In the genomic region with DNA sequence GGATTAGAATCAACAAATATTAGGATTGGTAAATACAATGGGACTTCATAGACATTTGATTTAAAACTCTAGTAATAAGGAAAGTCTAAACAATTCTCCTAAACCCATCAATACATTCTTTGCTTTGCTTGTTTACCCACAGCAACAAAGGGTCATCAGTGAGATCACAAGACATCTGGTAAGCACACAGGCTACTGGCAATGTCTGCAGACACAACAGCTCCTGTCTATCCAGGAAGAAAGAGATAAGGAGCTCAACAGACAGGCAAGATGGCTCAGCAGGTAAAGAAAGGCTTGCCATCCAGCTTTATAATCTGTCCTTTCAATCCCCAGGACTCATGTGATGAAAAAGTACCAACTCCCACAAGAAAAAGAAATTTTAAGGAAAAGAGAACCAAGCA, we compare ENCODE assay signal across 39 mouse cellular contexts. TPM values are rescaled to one million over a fixed set of nuclear protein-coding genes. Genes with fewer than 3 reads are reported as not detected.
"Had no signal": no experiment of that assay in that cellular context is flagged by ENCODE, and none has a peak within 500 bp of the region (broad histone marks: within the 10 kb centered on the region; RNA-seq: fewer than 3 reads in every experiment).

No protein-coding gene starts in this region.

- H3K4me1 ChIP-seq: limb, embryonic 10.5 days; limb, embryonic 12.5 days; limb, embryonic 13.5 days; limb, embryonic 15.5 days; lung, embryonic 15.5 days; midbrain, embryonic 10.5 days; midbrain, embryonic 12.5 days; midbrain, embryonic 13.5 days; midbrain, embryonic 15.5 days; neural tube, embryonic 12.5 days had no signal

- H3K9me3 ChIP-seq: limb, embryonic 10.5 days; limb, embryonic 12.5 days; limb, embryonic 13.5 days; limb, embryonic 15.5 days; liver, embryonic 13.5 days; liver, embryonic 15.5 days; lung, embryonic 15.5 days; megakaryocyte, embryonic 14.5 days; midbrain, embryonic 10.5 days; midbrain, embryonic 12.5 days; midbrain, embryonic 13.5 days; midbrain, embryonic 15.5 days; neural tube, embryonic 12.5 days had no signal

- ATAC-seq: liver, postnatal 0 days; lung, postnatal 0 days; midbrain, embryonic 13.5 days; midbrain, embryonic 15.5 days; midbrain, embryonic 16.5 days had no signal

- H3K27ac ChIP-seq: left cerebral cortex, adult 2 months; limb, embryonic 10.5 days; limb, embryonic 12.5 days; limb, embryonic 13.5 days; limb, embryonic 15.5 days; liver, embryonic 13.5 days; liver, embryonic 14.5 days; liver, embryonic 15.5 days; lung, embryonic 15.5 days; macrophage; midbrain, embryonic 10.5 days; midbrain, embryonic 12.5 days; midbrain, embryonic 13.5 days; midbrain, embryonic 15.5 days; neural tube, embryonic 12.5 days had no signal

- H3K9ac ChIP-seq: limb, embryonic 12.5 days; limb, embryonic 13.5 days; limb, embryonic 15.5 days; liver, embryonic 13.5 days; liver, embryonic 14.5 days; liver, embryonic 15.5 days; liver, postnatal 0 days; lung, embryonic 14.5 days; lung, embryonic 15.5 days; midbrain, embryonic 12.5 days; midbrain, embryonic 13.5 days; midbrain, embryonic 15.5 days; neural tube, embryonic 12.5 days had no signal

- DNase-seq: left cerebral cortex, postnatal 4 days; liver; liver, embryonic 13.5 days; liver, postnatal 0 days; lung, adult 18-20 months; lung, adult 2 months; lung, embryonic 14.5 days; lung, postnatal 10 days; lung, postnatal 14 days; lung, postnatal 36 days; lung, postnatal 4 days; midbrain, embryonic 14.5 days had no signal

- H3K36me3 ChIP-seq: limb, embryonic 10.5 days; limb, embryonic 12.5 days; limb, embryonic 13.5 days; limb, embryonic 15.5 days; liver, embryonic 13.5 days; liver, embryonic 15.5 days; lung, embryonic 15.5 days; midbrain, embryonic 10.5 days; midbrain, embryonic 12.5 days; midbrain, embryonic 13.5 days; midbrain, embryonic 15.5 days; neural tube, embryonic 12.5 days had no signal

- H3K4me3 ChIP-seq: left cerebral cortex, adult 2 months; limb, embryonic 10.5 days; limb, embryonic 12.5 days; limb, embryonic 13.5 days; limb, embryonic 15.5 days; liver, embryonic 13.5 days; liver, embryonic 15.5 days; lung, embryonic 15.5 days; megakaryocyte, embryonic 14.5 days; midbrain, embryonic 10.5 days; midbrain, embryonic 12.5 days; midbrain, embryonic 13.5 days; midbrain, embryonic 15.5 days; myocyte; neural tube, embryonic 12.5 days had no signal

- H3K27me3 ChIP-seq: limb, embryonic 12.5 days; limb, embryonic 13.5 days; limb, embryonic 15.5 days; liver, embryonic 13.5 days; liver, embryonic 15.5 days; lung, embryonic 15.5 days; megakaryocyte, embryonic 14.5 days; midbrain, embryonic 12.5 days; midbrain, embryonic 13.5 days; midbrain, embryonic 15.5 days; neural tube, embryonic 12.5 days had no signal

- H3K4me2 ChIP-seq: limb, embryonic 12.5 days; limb, embryonic 13.5 days; limb, embryonic 15.5 days; liver, embryonic 13.5 days; liver, embryonic 15.5 days; lung, embryonic 14.5 days; lung, embryonic 15.5 days; midbrain, embryonic 11.5 days; midbrain, embryonic 12.5 days; midbrain, embryonic 13.5 days; midbrain, embryonic 15.5 days; neural tube, embryonic 12.5 days had no signal

RNA-seq across cellular contexts. Expression of gene Cct8l1, which starts 37.0 kb away (rescaled TPM):
- total RNA-seq: left cerebral cortex, postnatal 14 days; left cerebral cortex, postnatal 4 days; liver, adult 2 months; midbrain, postnatal 0 days; monocyte, adult 5-6 weeks had no signal
- polyA plus RNA-seq: limb, embryonic 10.5 days; limb, embryonic 11.5 days; limb, embryonic 12.5 days; limb, embryonic 15.5 days; liver, adult 2 months; liver, embryonic 13.5 days; liver, embryonic 14.5 days; liver, embryonic 16.5 days; liver, postnatal 0 days; lung, adult 2 months; lung, embryonic 14.5 days; lung, embryonic 15.5 days; lung, embryonic 16.5 days; lung, postnatal 0 days; macrophage; midbrain, embryonic 10.5 days; midbrain, embryonic 11.5 days; midbrain, embryonic 12.5 days; midbrain, embryonic 14.5 days; midbrain, embryonic 15.5 days; midbrain, postnatal 0 days; myocyte; neural tube, embryonic 11.5 days had no signal
